Mouse (Mus musculus): ENCODE measurements around the gene Pbld1.

- no peak for TF ChIP-seq CTCF (IDR thresholded peaks at IDR 0.05; ENCODE audit: low read depth)
- TF ChIP-seq EP300 (optimal IDR thresholded peaks at IDR 0.05), result no peak
These were observed 32.0 kb downstream of the Pbld1 start for GRCm38 (mm10) chr10:63091915-63092314.

All from stomach, postnatal 0 days (tissue).